Mouse (Mus musculus) adipocyte (in vitro differentiated cells): ENCODE results near the gene Scnn1b.

Experiments used
- DNase-seq: peaks from one replicate; pipeline ENCODE4 v3.0.0-alpha.2; 2016; ENCODE audit warnings: low spot score

Scnn1b gene

DNA sequence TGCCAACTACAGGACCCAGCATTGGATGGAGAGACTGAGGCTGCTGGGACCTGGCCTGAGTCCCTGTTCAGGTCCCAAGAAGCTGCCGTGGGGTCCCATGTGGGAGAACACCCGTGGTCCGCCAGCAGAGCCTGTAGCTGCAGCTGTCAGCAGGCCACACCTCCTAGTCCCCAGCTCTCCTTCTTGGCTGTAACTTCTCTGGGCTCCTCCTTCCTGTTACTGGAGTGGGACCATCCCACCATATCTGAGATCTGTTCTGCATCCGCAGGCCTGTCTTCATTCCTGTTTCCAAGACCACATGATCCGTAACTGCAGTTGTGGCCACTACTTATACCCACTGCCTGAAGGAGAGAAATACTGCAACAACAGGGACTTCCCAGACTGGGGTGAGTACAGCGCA, 49.1 kb downstream of the Scnn1b start:
- DNase-seq, result no peak

DNA sequence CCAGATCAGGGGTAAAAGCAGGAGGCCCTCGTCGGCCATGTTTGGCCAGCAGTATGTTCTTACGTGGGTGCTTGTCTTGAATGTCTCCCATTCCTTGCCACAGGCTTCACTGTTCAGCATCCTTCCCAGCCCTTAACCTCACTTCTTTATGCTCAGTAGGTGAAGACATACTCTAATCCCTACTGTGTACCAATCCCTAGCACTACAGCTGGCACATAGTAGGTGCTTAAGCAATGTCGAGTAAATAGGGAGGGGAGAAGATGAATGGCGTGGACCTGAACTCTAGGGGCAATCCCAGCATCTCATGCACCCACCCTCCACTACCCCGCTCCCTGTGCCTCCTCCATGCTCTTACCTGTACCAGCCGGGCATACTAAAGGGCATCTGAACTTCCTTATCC, 59.5 kb downstream of the Scnn1b start:
- no peak for DNase-seq

DNA sequence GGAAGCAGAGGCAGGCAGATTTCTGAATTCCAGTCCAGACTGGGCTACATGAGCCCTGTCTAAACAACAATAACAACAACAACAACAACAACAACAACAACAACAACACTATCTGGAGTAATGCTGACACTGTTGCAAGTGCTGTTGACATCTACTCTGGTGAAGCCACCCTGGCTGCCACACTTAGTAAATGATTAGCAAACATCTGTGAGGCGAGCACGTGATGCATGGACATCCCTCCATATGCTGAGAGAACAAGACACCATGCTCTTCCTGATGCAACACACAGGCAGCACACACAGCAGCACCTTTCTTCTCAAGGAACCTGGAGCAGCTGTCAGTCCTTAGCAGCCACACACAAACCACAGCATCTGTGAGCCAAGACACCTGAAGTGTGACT, 63.0 kb downstream of the Scnn1b start:
- no peak for DNase-seq

DNA sequence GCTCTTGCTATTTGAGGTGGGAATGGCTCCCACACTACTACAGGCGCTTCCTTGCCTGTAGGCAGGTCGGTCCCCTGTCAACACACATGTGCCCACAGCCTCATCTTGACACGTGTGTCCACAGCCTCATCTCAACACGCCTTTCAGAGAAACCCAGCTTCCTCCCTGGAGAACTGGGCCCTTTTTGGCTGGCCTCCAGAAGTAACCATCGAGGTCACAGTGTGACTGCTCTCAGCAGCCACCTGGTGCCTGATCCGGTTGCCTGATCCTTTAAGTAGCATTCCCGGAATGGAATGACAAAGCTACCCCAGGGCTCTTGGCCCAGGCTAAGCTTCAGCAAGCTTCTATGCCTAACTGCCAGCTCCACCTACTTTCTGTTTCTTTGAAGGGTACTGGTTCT, 66.4 kb downstream of the Scnn1b start:
- DNase-seq, result no peak

DNA sequence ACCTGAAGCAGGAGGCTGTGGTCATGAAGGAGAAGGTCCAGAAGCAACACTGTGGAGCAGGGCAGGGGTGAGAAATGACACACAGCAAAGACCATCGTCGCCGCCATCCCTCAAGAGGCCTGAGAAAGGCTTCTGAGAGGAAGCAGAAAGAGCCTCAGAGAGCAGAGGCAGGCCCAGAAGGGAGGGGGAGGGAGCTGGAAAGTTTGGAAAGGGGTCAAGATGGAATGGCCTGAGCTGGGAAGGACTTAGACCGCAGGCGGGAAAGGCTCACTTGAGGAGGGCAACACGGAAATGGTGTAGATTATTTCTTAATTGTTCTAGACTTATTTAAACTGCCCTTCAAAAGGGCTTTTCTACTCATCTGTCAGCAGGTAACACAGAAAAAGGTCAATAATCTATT, 68.8 kb downstream of the Scnn1b start:
- DNase-seq, result no peak

DNA sequence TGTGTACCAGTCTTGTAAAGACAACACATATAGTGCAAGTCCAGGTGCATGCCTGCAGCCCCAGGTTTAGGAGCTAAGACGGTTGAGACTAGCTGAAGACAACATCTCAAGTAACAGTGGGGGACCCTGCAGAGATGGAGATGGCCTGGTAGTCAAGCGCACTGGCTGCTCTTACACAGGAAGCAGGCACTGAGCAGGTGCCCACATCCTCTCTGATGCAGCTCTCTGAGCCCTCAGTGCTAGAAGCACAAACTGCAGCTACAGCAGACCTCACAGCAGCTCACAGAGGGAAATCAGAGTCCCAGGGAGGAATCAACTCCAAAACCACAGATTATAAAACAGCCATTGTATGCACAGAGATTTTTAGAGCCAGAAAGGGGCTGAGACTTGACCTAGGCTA, 69.5 kb downstream of the Scnn1b start:
- DNase-seq, result no peak

DNA sequence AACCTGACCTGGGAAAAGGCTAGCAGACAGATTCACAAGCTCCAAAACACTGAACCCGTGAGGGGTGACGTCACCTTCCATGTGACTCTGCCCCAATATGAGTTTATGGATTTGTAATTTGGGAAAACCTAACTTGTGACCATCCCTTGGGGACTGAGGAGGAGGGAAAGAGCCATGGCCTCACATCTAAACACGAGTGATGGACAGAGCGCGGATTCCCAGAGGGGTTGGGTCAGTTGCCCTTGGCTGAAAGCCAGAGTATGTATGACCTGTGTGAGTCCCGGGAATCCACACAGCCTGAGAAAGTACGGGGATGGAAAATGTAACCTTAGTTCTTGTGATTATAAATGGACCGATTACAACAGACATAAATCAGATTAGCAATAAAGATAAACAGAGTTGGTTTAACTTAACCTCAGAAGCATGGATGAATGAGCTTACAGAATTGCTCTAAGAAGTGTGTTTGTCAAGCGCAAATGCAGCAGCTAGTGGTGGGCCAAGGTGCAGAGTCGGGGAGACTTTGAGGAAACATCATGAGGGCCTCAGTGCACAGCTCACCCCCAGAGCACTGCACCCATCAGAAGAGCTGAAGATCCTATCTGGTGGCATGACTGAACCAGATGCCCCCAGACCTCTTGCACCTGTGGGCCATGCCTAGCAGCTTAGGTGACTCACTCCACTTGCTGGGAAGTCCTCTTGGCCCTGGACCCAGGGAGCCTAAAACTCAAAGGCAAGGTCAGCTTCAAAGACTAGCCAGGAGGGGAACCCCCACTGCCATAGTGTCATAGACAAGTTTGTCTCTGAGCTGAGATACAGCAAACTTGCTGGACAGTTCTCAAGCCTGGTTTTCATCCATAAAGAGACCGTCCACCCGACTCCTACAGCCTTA, 71.3 kb downstream of the Scnn1b start:
- DNase-seq, result peak; percentile 4

DNA sequence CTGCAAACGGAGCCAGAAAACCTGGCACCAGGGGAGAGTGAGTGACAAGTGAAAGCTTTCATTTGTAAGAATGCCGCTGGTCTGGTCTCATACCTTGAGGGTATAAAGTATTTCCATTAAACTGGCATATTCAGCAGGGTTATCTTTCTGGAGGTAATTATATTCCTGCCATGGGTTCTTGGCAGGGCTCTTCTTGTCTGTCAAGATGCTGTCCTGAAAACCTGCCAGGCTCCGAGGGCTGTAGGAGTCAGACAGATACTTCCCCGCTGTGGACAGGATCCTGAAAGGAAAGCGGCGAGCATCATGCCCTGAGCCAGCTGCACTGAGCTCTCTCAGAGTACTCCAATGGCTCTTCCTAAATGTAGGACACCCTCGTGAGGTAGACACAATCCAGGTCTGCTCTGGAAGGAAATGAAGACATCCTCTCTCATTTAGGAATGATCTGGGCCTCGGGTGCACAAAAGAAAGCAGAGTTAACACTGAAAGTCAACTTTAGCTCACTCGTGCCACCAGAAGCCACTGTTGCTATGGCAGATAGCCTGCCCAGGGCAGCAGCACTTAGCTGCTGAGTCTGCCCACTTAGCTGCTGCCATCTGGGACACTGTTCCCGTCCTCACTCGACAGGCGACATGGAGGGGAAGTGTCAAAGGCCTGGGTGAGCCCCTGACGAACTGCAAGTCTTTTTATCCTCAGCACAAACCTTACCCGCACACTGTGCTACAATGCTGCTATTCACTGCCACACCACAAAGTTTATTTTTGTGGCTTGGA, 72.2 kb downstream of the Scnn1b start:
- DNase-seq, result no peak

DNA sequence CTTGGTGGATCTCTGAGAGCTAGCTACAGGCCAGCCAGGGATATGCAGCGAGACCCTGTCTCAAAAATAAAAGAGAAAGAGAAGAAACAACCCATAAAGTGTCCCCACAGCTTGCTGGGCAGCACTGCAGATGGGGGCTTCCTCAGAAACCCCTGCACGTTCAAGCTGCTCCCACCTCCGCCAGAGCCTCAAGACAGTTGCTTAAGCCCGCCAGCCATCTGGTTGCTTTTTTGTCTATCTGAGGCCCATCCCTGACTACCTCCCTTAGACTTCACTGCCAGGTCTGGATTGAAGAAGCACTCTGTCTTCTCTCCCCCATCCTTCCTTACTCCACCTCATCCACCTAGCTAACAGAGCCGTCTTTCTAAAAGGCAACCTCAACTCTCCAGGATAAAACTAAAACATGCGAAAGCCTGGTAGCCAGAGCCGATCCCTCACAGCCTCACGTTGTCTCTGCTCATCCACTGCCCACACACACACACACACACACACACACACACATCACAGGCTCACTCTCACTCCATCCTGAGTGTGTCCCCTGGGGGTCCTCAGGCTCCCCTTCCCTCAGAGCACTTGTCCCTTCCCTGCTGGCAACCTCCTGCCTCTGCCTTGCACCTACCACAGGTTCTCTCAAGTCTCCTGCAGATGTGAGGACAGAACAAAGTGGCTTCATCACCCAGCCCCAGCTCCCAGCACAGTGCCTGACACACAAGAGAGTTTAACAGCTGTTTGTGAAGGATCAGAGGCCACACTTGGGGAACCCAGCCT, 73.5 kb downstream of the Scnn1b start:
- no peak for DNase-seq

DNA sequence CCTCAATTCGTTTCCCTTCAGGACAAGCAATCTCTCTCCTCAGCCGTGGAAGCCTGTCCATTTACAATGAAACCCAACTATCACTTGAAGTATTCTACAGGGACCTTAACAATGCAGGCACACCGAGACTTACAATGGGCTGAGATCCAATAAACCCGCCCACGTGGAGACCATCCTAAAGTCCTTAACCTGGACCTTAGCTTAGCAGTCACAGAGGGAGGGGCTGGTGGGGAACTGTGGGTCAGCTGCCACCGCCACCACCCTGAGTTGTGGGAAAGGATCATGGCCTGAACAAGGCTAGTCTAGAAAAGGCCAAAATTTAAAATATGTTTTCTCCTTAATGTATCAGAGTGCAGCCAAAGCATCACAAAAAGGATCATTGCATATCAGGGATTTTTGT, 74.4 kb downstream of the Scnn1b start:
- DNase-seq, result no peak

DNA sequence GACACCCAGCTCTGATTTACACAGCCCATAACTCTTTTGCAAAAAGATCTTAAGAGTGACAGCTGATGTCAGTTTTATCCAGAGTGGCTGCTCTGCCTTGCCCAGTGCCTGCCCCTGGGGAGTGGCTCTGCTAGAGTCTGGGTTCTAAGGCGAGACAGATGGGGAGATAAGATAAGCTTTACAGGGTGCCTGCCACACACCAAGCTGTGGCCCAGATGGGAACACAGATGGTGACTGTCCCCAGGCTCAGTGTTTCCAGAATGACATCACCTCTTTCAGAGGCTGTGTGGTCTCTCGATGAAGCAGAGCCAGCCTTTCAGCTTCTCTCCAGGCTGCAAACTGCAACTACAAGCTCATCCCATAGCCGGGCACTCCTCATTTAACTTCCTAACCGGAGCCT, 74.9 kb downstream of the Scnn1b start:
- no peak for DNase-seq

DNA sequence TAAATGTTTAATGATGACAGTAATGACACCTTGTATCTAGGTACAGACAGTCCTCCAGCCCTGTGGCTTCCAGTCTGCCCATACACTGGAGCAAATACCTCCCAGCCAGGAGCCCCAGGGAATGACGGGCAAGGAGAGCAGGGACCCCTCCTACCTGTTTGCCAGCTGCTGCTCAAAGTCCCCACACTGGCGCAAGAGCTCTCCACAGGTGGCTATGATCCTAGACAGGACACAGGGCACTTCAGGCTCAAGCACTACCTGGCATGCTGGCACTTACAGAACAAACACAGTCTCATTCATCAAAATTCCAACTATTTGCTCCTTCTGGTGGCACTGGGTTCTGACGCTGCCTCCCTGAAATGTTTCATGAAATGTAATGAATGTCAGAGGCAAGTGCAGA, 76.2 kb downstream of the Scnn1b start:
- no peak for DNase-seq

DNA sequence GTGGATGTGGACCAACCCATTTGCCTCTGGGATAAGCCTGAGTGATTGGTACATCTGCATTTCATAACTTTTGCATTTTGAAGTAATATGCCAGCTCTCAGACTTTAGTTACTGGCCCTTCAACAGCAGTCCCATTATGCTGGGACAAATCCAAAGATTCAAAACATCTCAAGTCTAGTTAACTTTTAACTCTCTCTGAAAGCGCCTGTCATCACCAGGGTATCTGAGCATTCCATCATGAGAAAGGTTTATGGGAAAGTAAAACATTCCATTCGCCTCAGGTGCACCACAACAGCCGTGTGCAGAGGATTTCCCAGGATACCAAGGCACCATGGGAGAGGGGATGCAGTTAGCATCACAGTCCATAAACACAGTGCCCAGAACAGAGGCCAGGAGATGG, 76.8 kb downstream of the Scnn1b start:
- no peak for DNase-seq

DNA sequence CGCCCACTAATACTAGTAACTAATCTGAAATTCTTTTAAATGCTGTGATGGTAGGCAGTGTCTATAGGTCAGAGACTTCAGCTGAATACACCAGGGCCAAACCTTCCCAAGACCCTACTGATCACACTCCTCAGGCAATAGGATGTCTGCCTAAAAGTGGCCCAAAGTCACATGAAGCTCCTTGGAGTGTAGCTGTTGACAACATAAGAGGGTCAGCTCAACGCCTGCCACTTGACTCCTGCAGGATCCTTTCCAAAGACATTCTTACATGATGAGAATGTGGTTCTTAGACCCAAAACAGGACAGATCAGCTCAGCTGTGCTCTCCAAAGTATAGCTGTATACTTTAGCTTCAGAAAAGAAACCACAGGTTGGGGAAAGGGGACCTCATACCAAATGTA, 77.5 kb downstream of the Scnn1b start:
- no peak for DNase-seq

DNA sequence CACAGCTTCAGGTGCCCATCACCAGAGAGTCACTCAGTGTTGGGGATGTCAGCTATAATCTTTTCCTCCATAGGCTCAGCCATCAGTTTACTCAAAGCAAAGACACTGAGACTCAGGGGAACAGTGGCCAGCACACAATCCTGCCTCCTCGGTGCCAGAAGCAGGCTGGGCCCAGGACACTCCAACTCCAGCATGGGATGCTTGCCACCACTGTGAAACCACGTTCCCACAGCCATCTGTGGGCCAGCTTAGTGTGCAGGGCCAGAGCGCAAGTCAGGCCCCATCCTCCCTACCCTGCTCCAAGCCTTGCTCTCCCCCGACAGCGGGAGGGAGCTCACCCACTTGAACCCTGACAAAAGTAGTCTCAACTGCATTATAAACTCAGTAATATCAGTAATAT, 81.4 kb downstream of the Scnn1b start:
- no peak for DNase-seq

DNA sequence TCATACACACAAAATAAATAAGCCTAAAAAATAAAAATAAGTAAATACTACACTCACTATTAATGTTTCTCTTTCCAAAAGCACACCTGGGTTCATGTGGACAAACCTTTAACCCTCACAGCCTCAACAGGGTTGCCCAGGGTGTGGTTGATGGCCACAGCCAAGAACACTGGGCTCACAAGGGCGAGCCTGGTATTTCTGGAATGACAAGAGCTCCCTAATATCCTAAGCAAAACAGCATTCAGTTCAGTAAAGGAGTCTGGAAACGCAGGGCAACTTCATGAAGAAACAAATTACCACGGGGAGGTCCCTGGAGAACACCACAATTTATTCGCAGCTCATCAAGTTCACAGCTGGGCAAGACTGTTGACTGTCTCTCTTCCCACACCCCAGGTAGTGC, 82.7 kb downstream of the Scnn1b start:
- DNase-seq, result no peak

DNA sequence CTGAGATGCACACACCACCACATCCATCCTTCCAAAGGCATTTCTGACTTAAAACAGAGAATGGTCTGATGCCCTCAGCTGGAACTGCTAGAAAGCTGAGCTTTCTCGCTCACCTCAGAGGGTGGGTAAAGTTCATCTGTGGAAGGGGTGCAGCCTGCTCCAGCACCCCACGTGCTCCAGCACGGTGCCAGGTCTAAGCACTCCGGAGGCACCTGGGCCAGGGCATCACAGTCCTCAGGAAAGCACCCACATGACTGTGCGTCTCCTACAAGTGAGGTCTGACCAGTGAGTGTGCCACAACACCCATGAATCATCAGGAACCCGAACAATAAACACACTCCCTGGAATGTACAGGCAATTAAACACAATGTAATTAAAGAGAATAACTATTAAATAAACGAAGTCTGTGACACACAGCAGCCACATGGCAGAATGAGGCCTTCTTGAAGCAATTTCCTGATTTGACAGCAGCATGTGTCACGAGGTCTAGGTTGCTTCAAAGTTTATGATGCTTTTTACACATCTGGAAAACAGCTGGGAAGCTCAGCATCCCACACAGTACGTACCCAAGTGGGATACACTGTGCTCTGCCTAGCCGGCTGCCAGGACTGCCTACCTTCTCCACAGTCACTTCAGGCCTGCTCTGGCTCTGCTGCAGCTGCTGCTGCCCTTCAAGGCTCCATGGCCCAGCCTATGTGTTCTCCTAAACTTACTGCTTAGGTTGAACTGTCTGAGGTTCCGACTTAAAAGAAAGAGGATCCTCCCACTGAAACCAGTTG, 90.2 kb downstream of the Scnn1b start:
- DNase-seq, result no peak

DNA sequence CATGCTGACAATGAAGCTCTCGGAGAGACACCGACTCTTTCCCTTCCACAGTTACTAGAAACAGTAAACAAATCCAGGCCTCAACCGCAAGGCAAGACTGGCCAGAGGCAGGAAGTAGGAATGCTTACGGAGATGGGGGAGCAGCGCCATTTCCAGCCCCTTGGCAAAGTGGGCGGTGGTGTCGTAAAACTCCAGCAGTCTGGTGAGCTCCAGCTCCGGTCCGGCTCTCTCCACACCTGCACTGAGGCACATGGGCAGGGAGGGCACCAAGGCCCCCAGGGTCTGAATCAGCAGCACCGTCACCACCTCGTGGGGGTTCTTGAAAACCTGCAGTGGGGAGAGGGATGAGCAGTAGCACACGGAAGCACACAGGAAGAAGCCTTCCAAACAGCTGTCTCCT, 91.0 kb downstream of the Scnn1b start:
- no peak for DNase-seq

DNA sequence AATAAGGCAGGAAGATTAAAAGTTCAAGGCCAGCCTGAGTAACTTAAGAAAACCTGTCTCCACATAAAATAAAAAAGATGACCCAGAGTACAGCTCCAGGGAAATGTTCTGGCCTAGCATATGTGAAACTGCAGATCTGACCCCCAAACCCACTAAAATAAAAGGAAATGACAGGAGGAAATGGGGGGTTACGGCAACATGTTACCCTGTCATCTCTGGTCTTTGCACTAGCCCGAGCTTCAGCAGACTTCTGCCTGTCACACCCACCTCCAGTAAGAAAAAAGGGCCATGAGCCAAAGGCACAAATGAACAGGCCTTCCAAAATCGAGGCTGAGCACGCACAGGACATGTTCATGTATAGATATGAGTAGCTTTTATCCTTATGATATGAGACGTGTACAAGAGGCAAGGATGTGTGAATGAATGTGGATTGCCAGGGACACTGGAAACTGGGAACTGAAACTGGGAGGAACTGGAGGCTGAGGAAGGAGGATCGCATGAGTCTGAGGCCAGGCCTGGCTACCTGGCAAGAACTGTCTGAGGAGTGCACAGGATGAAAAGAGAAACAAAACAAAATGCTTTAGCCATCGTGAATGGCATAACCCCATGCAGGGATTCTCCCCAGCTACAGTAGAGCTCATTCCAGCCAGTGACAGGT, 97.2 kb downstream of the Scnn1b start:
- DNase-seq, result no peak

DNA sequence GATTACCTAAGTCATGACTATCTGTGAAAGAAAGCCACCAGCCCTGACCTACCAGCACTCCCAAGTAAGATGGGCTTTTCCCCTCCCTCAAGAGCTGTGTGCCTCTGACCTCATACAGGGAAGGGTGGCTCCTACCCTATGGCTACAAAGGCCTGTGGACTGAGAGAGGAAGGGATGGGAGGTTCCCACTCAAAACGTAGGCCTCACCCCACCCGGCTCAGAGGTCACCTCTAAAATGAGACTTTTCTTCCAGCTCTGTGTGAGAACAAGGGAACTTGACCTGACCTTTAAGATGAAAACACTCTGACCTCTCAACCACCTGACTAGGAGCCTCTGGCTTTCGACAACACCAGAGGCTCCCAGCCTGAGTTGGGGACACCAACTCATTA, 97.7 kb downstream of the Scnn1b start:
- DNase-seq, result no peak

DNA sequence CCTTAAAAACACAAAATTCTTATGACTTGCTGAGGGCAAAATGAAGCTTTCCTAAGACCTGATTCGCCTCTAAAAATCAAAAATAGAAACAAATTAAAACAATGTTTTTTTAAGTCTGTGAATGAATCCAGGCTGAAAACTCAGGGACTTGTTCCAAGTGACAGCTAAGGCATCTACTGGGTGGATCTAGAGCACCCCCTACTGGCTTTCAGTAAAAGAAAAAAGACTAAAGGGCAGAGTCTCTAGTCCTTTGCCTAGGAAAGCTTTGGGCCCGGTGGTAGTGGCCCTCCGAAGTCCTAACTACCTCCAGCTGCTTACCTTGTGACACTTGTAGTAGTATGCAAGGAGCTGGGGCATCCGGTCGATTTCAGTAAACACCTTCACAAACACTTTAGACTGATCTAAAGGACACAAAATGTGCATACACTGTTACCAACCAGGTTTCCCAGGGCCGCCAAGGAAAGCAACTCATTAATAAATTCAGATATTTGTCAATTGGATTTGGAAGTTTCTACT, 99.1 kb downstream of the Scnn1b start:
- peak; percentile 75 for DNase-seq
